ENCODE assay signal across 25 mouse cellular contexts in the genomic region with DNA sequence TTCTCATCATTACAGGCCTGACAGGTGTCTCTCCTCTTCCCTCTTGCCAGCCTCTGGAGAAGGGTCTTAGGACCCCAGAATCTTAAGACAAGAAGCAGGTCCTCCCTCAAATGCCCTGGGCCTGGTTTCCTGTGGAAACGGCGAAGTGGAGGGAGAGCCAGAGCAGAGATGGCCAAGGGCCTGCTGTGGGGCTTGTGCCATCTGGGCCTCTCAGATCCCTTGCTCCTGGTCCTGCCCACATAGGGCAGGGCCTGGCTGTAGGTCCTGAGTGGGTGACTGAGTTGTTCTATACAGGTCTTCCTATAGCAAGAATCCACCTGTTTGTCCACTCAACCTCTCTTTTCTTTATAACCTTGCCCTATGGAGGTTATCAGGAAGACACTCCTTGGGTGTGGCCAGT. TPM values are rescaled to one million over a fixed set of nuclear protein-coding genes. Genes with fewer than 3 reads are reported as not detected.
DNase-seq lines count a peak whose midpoint lies in the region; ATAC-seq lines count a peak whose summit lies in the region.
"Had no signal": no experiment of that assay in that cellular context is flagged by ENCODE, and none has a peak within 500 bp of the region (broad histone marks: within the 10 kb centered on the region; RNA-seq: fewer than 3 reads in every experiment).

No protein-coding gene starts in this region.

- 100% methylated on average over 2 of the region's 2 CpGs for WGBS in midbrain, embryonic 16.5 days

- H3K27me3 ChIP-seq in midbrain, embryonic 16.5 days (ENCODE audit: control insufficient read depth, insufficient read depth, low read depth, low read length): no peaks in the 10 kb centered on the region
- H3K27me3 ChIP-seq: forebrain, embryonic 15.5 days; intestine, embryonic 15.5 days; midbrain, embryonic 13.5 days; neural tube, embryonic 12.5 days had no signal

- H3K4me3 ChIP-seq in midbrain, embryonic 16.5 days (ENCODE audit: low read depth, low read length): no peak overlapping the region
- H3K4me3 ChIP-seq: forebrain, embryonic 15.5 days; heart, embryonic 12.5 days; hindbrain, embryonic 10.5 days; intestine, embryonic 15.5 days; layer of hippocampus, adult 2 months; midbrain, embryonic 13.5 days; neural tube, embryonic 12.5 days had no signal

- no peaks in the 10 kb centered on the region for H3K4me1 ChIP-seq in midbrain, embryonic 16.5 days (ENCODE audit: control insufficient read depth, insufficient read depth, low read length)
- H3K4me1 ChIP-seq: forebrain, embryonic 15.5 days; neural tube, embryonic 12.5 days had no signal

- no peak overlapping the region for H3K27ac ChIP-seq in midbrain, embryonic 16.5 days (ENCODE audit: low read length)
- H3K27ac ChIP-seq: forebrain, embryonic 15.5 days; hindbrain, embryonic 10.5 days; intestine, embryonic 15.5 days; layer of hippocampus, adult 2 months; midbrain, embryonic 13.5 days; neural tube, embryonic 12.5 days had no signal

- peak; percentile 66 for DNase-seq in cerebellum, adult 11-12 months
- DNase-seq in cerebellum, adult 11 months: no peak
- peak; percentile 66 for DNase-seq in brain, adult 2 months (ENCODE audit: low read depth, low spot score)
- peak; percentile 68 for DNase-seq in cerebellum, adult 9-11 months
- no peak for DNase-seq in frontal cortex, postnatal 14 days (ENCODE audit: low spot score in 2 of 2)
- DNase-seq: adrenal gland, postnatal 10 days; gastrocnemius, postnatal 14 days; heart, adult 18-20 months; heart, postnatal 10 days; kidney, adult 9 months; kidney, postnatal 14 days; lung, adult 2 months; right cerebral cortex, postnatal 14 days; spleen, adult 18-20 months; thymus, postnatal 25 days had no signal

- H3K4me2 ChIP-seq in midbrain, embryonic 16.5 days (ENCODE audit: low read length): no peak overlapping the region
- H3K4me2 ChIP-seq: forebrain, embryonic 15.5 days; heart, embryonic 12.5 days; intestine, embryonic 15.5 days; midbrain, embryonic 13.5 days; neural tube, embryonic 12.5 days had no signal

- peak; percentile 44 for ATAC-seq in erythroid progenitor cell, adult 5-6 weeks (replicated peaks; ENCODE audit: low FRiP score, poor library complexity, severe bottlenecking)
- no peak for ATAC-seq in midbrain, embryonic 16.5 days
- ATAC-seq: forebrain, embryonic 15.5 days; hindbrain, embryonic 16.5 days; intestine, embryonic 15.5 days; midbrain, embryonic 13.5 days had no signal

- H3K9ac ChIP-seq in midbrain, embryonic 16.5 days (ENCODE audit: low read depth, low read length): no peak overlapping the region
- H3K9ac ChIP-seq: forebrain, embryonic 15.5 days; heart, embryonic 12.5 days; intestine, embryonic 15.5 days; midbrain, embryonic 13.5 days; neural tube, embryonic 12.5 days had no signal

- H3K36me3 ChIP-seq in midbrain, embryonic 16.5 days (ENCODE audit: control insufficient read depth, insufficient read depth, low read length): no peaks in the 10 kb centered on the region
- H3K36me3 ChIP-seq: forebrain, embryonic 15.5 days; heart, embryonic 12.5 days; hindbrain, embryonic 10.5 days; intestine, embryonic 15.5 days; midbrain, embryonic 13.5 days; neural tube, embryonic 12.5 days had no signal

- no peaks in the 10 kb centered on the region for H3K9me3 ChIP-seq in midbrain, embryonic 16.5 days (replicated peaks; ENCODE audit: control insufficient read depth, low read length, poor library complexity, severe bottlenecking)
- H3K9me3 ChIP-seq: forebrain, embryonic 15.5 days; heart, embryonic 12.5 days; hindbrain, embryonic 10.5 days; intestine, embryonic 15.5 days; midbrain, embryonic 13.5 days; neural tube, embryonic 12.5 days had no signal

RNA-seq across cellular contexts. Expression of a gene that starts 12.6 kb away (rescaled TPM):
- 15.1 and 20.1 TPM in 2 replicates for total RNA-seq in erythroid progenitor cell, adult 5-6 weeks (2015; ENCODE audit: low replicate concordance)
- total RNA-seq in erythroid progenitor cell, adult 5-6 weeks (2017; ENCODE audit: low replicate concordance): 10.6 and 12.7 TPM in 2 replicates
- 8.8 and 11.4 TPM in 2 replicates for polyA plus RNA-seq in midbrain, embryonic 16.5 days (2015; fragmentation: Nextera tagmentation; extraction: Ambion mirVana)

RNA-seq across cellular contexts. Expression of a gene that starts 18.3 kb away (rescaled TPM):
- 73.9 and 101 TPM in 2 replicates for total RNA-seq in erythroid progenitor cell, adult 5-6 weeks (2015; ENCODE audit: low replicate concordance)
- 37.4 and 52.9 TPM in 2 replicates for total RNA-seq in erythroid progenitor cell, adult 5-6 weeks (2017; ENCODE audit: low replicate concordance)
- polyA plus RNA-seq in midbrain, embryonic 16.5 days (2015; fragmentation: Nextera tagmentation; extraction: Ambion mirVana): 6.7 and 8.3 TPM in 2 replicates

RNA-seq across cellular contexts. Expression of a gene that starts 33.2 kb away (rescaled TPM):
- 1.4 and 5.9 TPM in 2 replicates for total RNA-seq in erythroid progenitor cell, adult 5-6 weeks (2015; ENCODE audit: low replicate concordance)
- total RNA-seq in erythroid progenitor cell, adult 5-6 weeks (2017; ENCODE audit: low replicate concordance): 0.64 and 8.4 TPM in 2 replicates
- 29.3 and 36.3 TPM in 2 replicates for polyA plus RNA-seq in midbrain, embryonic 16.5 days (2015; fragmentation: Nextera tagmentation; extraction: Ambion mirVana)

Comparison
In these comparisons a context has a peak if more than half of its experiments do, and no peak if none do; other contexts are left out.
1. DNase-seq: peak in cerebellum, adult 11-12 months (single experiment), brain, adult 2 months (single experiment) and cerebellum, adult 9-11 months (single experiment); none in cerebellum, adult 11 months (single experiment) and frontal cortex, postnatal 14 days (0 of 2).